Mouse (Mus musculus): ENCODE data around the gene Ccdc70.

- TF ChIP-seq CTCF (IDR thresholded peaks at IDR 0.05; ENCODE audit: insufficient read depth, low read depth, low read length) (no peak), POLR2A (IDR thresholded peaks at IDR 0.05; ENCODE audit: insufficient read depth, low read depth, low read length) (no peak)
Measured at GRCm38 (mm10) chr8:21966646-21967045, 2.9 kb upstream of the Ccdc70 start.
